Mouse (Mus musculus) embryonic facial prominence, embryonic 14.5 days (tissue): ENCODE data around the gene Hacd3. TPM values are rescaled to one million over a fixed set of nuclear protein-coding genes. Genes with fewer than 3 reads are reported as not detected.

Source experiments
- ATAC-seq: fragments of 200-750 bp; cut with Nextera tagmentation; 2 replicates; pipeline ENCODE4 v1.8.0; 2017; ENCODE audit warnings: low read depth, moderate number of reproducible peaks, moderate TSS enrichment
- DNase-seq: peaks from one replicate; pipeline ENCODE4 v3.0.0-alpha.2; 2015; ENCODE audit warnings: low spot score
- H3K27ac ChIP-seq: fragments of 300-500 bp; sonication (generic); replicated peaks from 2 replicates; pipeline ENCODE4 v1.5.1; 2014; ENCODE audit warnings: low read depth, mild to moderate bottlenecking, low read length, moderate library complexity
- H3K27me3 ChIP-seq: fragments of 300-500 bp; sonication (generic); replicated peaks from 2 replicates; pipeline ENCODE4 v1.6.1; 2014; ENCODE audit warnings: low read length; ENCODE audit not compliant: control insufficient read depth, insufficient read depth
- H3K36me3 ChIP-seq: fragments of 300-500 bp; sonication (generic); 2 replicates; pipeline ENCODE4 v1.6.1; 2014; ENCODE audit warnings: low read length, mixed read lengths; ENCODE audit not compliant: control insufficient read depth, insufficient read depth
- H3K4me1 ChIP-seq: fragments of 300-500 bp; sonication (generic); 2 replicates; pipeline ENCODE4 v1.6.1; 2014; ENCODE audit warnings: antibody characterized with exemption, low read length; ENCODE audit not compliant: control insufficient read depth, insufficient read depth
- H3K4me2 ChIP-seq: fragments of 300-500 bp; sonication (generic); 2 replicates; pipeline ENCODE4 v1.6.1; 2014; ENCODE audit warnings: low read depth, mild to moderate bottlenecking, low read length, moderate library complexity, mixed read lengths
- H3K4me3 ChIP-seq: fragments of 300-500 bp; sonication (generic); 2 replicates; pipeline ENCODE4 v1.5.1; 2014; ENCODE audit warnings: low read depth, mild to moderate bottlenecking, low read length
- H3K9ac ChIP-seq: fragments of 300-500 bp; sonication (generic); 2 replicates; pipeline ENCODE4 v1.6.1; 2014; ENCODE audit warnings: low read depth, mild to moderate bottlenecking, low read length, moderate library complexity, mixed read lengths
- H3K9me3 ChIP-seq: fragments of 300-500 bp; sonication (generic); 2 replicates; pipeline ENCODE4 v1.6.1; 2016; ENCODE audit warnings: low read length; ENCODE audit not compliant: control insufficient read depth
- WGBS: fragments of 180-500 bp; shearing (Covaris S2); extraction: QIAGEN DNeasy Blood & Tissue Kit; methylation state at CpG from one replicate; pipeline ENCODE4 v1.1.7; 2014; 5-methylcytosine and 5-hydroxymethylcytosine counted together
- polyA plus RNA-seq: library from polyadenylated mRNA; unstranded; fragments of >200 nt; fragmentation: Nextera tagmentation; extraction: Ambion mirVana; gene quantifications from 2 replicates; pipeline ENCODE4 v1.2.1, GENCODE M21; 2014

Gene Hacd3
- polyA plus RNA-seq = 37.9 and 41.5 TPM in 2 replicates

GRCm38 (mm10) chr9:65020991-65021886 is at the start of gene Hacd3:
Gene Hacd3, minus strand, starts transcription at chr9:65021693.
- H3K4me2 ChIP-seq = peak within 1 kb of the TSS; percentile 92
- H3K9me3 ChIP-seq = no peaks in the 10 kb centered on the region
- 0% methylated on average over 73 of the region's 81 CpGs for WGBS
- H3K4me3 ChIP-seq = peak within 1 kb of the TSS; percentile 99
- DNase-seq (peak; percentile 96), ATAC-seq (peak; percentile 95)
- no peaks in the 10 kb centered on the region for H3K27me3 ChIP-seq
- H3K36me3 ChIP-seq = no peaks in the 10 kb centered on the region
- peaks cover 19% of the 10 kb centered on the region for H3K4me1 ChIP-seq
- peak within 1 kb of the TSS; percentile 85 for H3K27ac ChIP-seq
- peak within 1 kb of the TSS; percentile 92 for H3K9ac ChIP-seq

GRCm38 (mm10) chr9:65070587-65070986 is 49.1 kb upstream of the Hacd3 start:
- H3K4me2 ChIP-seq = no peak overlapping the region
- H3K4me3 ChIP-seq = no peak overlapping the region
- H3K27me3 ChIP-seq = no peaks in the 10 kb centered on the region
- no peaks in the 10 kb centered on the region for H3K4me1 ChIP-seq
- no peak overlapping the region for H3K27ac ChIP-seq
- no peak for DNase-seq
- H3K36me3 ChIP-seq = peaks cover 84% of the 10 kb centered on the region
- no peak for ATAC-seq
- 97% methylated on average over 3 of the region's 3 CpGs for WGBS
- H3K9me3 ChIP-seq = no peaks in the 10 kb centered on the region
- H3K9ac ChIP-seq = no peak overlapping the region

GRCm38 (mm10) chr9:65064251-65064650 is 42.8 kb upstream of the Hacd3 start:
- 95% methylated on average over 7 of the region's 7 CpGs for WGBS
- H3K9me3 ChIP-seq = no peaks in the 10 kb centered on the region
- H3K27me3 ChIP-seq = no peaks in the 10 kb centered on the region
- H3K9ac ChIP-seq = no peak overlapping the region
- H3K36me3 ChIP-seq = peaks cover 88% of the 10 kb centered on the region
- H3K4me3 ChIP-seq = no peak overlapping the region
- DNase-seq (no peak), ATAC-seq (no peak)
- no peaks in the 10 kb centered on the region for H3K4me1 ChIP-seq
- no peak overlapping the region for H3K27ac ChIP-seq
- H3K4me2 ChIP-seq = no peak overlapping the region

GRCm38 (mm10) chr9:65050981-65051380 is 29.5 kb upstream of the Hacd3 start:
- Histone ChIP-seq H3K4me3 (no peak overlapping the region), H3K4me1 (no peaks in the 10 kb centered on the region), H3K27ac (no peak overlapping the region), H3K27me3 (no peaks in the 10 kb centered on the region), H3K36me3 (peaks cover 94% of the 10 kb centered on the region), H3K9ac (no peak overlapping the region), H3K4me2 (no peak overlapping the region), H3K9me3 (no peaks in the 10 kb centered on the region)
- DNase-seq (no peak), ATAC-seq (no peak)
- WGBS = 98% methylated on average over 3 of the region's 3 CpGs

GRCm38 (mm10) chr9:65049422-65049821 is 27.9 kb upstream of the Hacd3 start:
- H3K4me3 ChIP-seq = no peak overlapping the region
- H3K4me1 ChIP-seq = no peaks in the 10 kb centered on the region
- 74% methylated on average over 5 of the region's 5 CpGs for WGBS
- H3K27me3 ChIP-seq = no peaks in the 10 kb centered on the region
- no peak overlapping the region for H3K9ac ChIP-seq
- no peak overlapping the region for H3K27ac ChIP-seq
- H3K9me3 ChIP-seq = no peaks in the 10 kb centered on the region
- ATAC-seq = peak; percentile 41; the same call in 1 of the 2 replicates
- no peak overlapping the region for H3K4me2 ChIP-seq
- H3K36me3 ChIP-seq = peaks cover 93% of the 10 kb centered on the region
- DNase-seq = peak; percentile 55

GRCm38 (mm10) chr9:65046993-65047392 is 25.5 kb upstream of the Hacd3 start:
- Histone ChIP-seq H3K9me3 (no peaks in the 10 kb centered on the region), H3K36me3 (peaks cover 91% of the 10 kb centered on the region), H3K27me3 (no peaks in the 10 kb centered on the region), H3K27ac (no peak overlapping the region), H3K4me2 (no peak overlapping the region), H3K4me3 (no peak overlapping the region), H3K4me1 (no peaks in the 10 kb centered on the region), H3K9ac (no peak overlapping the region)
- no peak for DNase-seq
- 92% methylated on average over 1 of the region's 1 CpGs for WGBS
- no peak for ATAC-seq

- no peaks in the 10 kb centered on the region for H3K27me3 ChIP-seq
- H3K9ac ChIP-seq = no peak overlapping the region
- H3K4me2 ChIP-seq = no peak overlapping the region
- H3K4me3 ChIP-seq = no peak overlapping the region
- no peaks in the 10 kb centered on the region for H3K9me3 ChIP-seq
- peaks cover 90% of the 10 kb centered on the region for H3K36me3 ChIP-seq
- H3K4me1 ChIP-seq = no peaks in the 10 kb centered on the region
- DNase-seq (no peak), ATAC-seq (no peak)
- 97% methylated on average over 5 of the region's 5 CpGs for WGBS
- no peak overlapping the region for H3K27ac ChIP-seq
These were observed 19.9 kb upstream of the Hacd3 start for GRCm38 (mm10) chr9:65041430-65041829.

GRCm38 (mm10) chr9:65036861-65037260 is 15.4 kb upstream of the Hacd3 start:
- ATAC-seq (no peak), DNase-seq (no peak)
- Histone ChIP-seq H3K9me3 (no peaks in the 10 kb centered on the region), H3K27ac (no peak overlapping the region), H3K4me1 (peaks cover 6% of the 10 kb centered on the region), H3K9ac (no peak overlapping the region), H3K4me3 (no peak overlapping the region), H3K36me3 (peaks cover 52% of the 10 kb centered on the region), H3K27me3 (no peaks in the 10 kb centered on the region), H3K4me2 (no peak overlapping the region)
- 88% methylated on average over 8 of the region's 8 CpGs for WGBS

- no peak overlapping the region for H3K4me3 ChIP-seq
- H3K27ac ChIP-seq = no peak overlapping the region
- no peaks in the 10 kb centered on the region for H3K9me3 ChIP-seq
- H3K4me2 ChIP-seq = no peak overlapping the region
- peak; percentile 61 for DNase-seq
- no peak overlapping the region for H3K9ac ChIP-seq
- H3K4me1 ChIP-seq = peaks cover 6% of the 10 kb centered on the region
- WGBS = 75% methylated on average over 1 of the region's 1 CpGs
- H3K36me3 ChIP-seq = peaks cover 49% of the 10 kb centered on the region
- no peaks in the 10 kb centered on the region for H3K27me3 ChIP-seq
- no peak for ATAC-seq
These were observed 15.0 kb upstream of the Hacd3 start for GRCm38 (mm10) chr9:65036456-65036855.
